Mouse (Mus musculus): ENCODE results near the gene Myef2.

Myef2 gene

GRCm38 (mm10) chr2:125067373-125067772 is 56.1 kb downstream of the Myef2 start:
- DNase-seq (ENCODE audit: low spot score), result no peak

GRCm38 (mm10) chr2:125062944-125063343 is 60.5 kb downstream of the Myef2 start:
- no peak for DNase-seq (ENCODE audit: low spot score)

GRCm38 (mm10) chr2:125061451-125061850 is 62.0 kb downstream of the Myef2 start:
- DNase-seq (ENCODE audit: low spot score), result no peak

- DNase-seq (ENCODE audit: low spot score), result no peak
Observed at GRCm38 (mm10) chr2:125057250-125057815, 66.1 kb downstream of the Myef2 start.

GRCm38 (mm10) chr2:125055316-125055903 is 68.1 kb downstream of the Myef2 start:
- no peak for DNase-seq (ENCODE audit: low spot score)

Measured in T-cell, adult 2 months (primary cell).